Mouse (Mus musculus) hindbrain, embryonic 11.5 days (tissue): Measurements from ENCODE around the gene Rps10. TPM values are rescaled to one million over a fixed set of nuclear protein-coding genes. Genes with fewer than 3 reads are reported as not detected.

Source experiments
- ATAC-seq: fragments of 200-750 bp; cut with Nextera tagmentation; 2 replicates; pipeline ENCODE4 v1.8.0; 2017; ENCODE audit warnings: mild to moderate bottlenecking, moderate TSS enrichment, moderate library complexity; ENCODE audit not compliant: low FRiP score
- DNase-seq: peaks from one replicate; pipeline ENCODE4 v3.0.0-alpha.2; 2015; ENCODE audit warnings: low spot score
- H3K27ac ChIP-seq: fragments of 300-500 bp; sonication (generic); 2 replicates; pipeline ENCODE4 v1.5.1; 2014; ENCODE audit warnings: mild to moderate bottlenecking, low read depth, low read length
- H3K27me3 ChIP-seq: fragments of 300-500 bp; sonication (generic); 2 replicates; pipeline ENCODE4 v1.6.1; 2014; ENCODE audit warnings: mild to moderate bottlenecking, low read length, moderate library complexity, mixed read lengths; ENCODE audit not compliant: control insufficient read depth, insufficient read depth
- H3K36me3 ChIP-seq: fragments of 300-500 bp; sonication (generic); 2 replicates; pipeline ENCODE4 v1.6.1; 2014; ENCODE audit warnings: mild to moderate bottlenecking, low read length, moderate library complexity, mixed read lengths; ENCODE audit not compliant: control insufficient read depth, insufficient read depth
- H3K4me1 ChIP-seq: fragments of 300-500 bp; sonication (generic); replicated peaks from 2 replicates; pipeline ENCODE4 v1.6.1; 2014; ENCODE audit warnings: low read length, mixed read lengths; ENCODE audit not compliant: control insufficient read depth, insufficient read depth
- H3K4me2 ChIP-seq: fragments of 300-500 bp; sonication (generic); replicated peaks from 2 replicates; pipeline ENCODE4 v1.6.1; 2014; ENCODE audit warnings: mild to moderate bottlenecking, low read depth, low read length
- H3K4me3 ChIP-seq: fragments of 300-500 bp; sonication (generic); 2 replicates; pipeline ENCODE4 v1.5.1; 2014; ENCODE audit warnings: low read depth, low read length
- H3K9ac ChIP-seq: fragments of 300-500 bp; sonication (generic); 2 replicates; pipeline ENCODE4 v1.6.1; 2014; ENCODE audit warnings: low read depth, low read length
- H3K9me3 ChIP-seq: fragments of 300-500 bp; sonication (generic); 2 replicates; pipeline ENCODE4 v1.6.1; 2016; ENCODE audit warnings: low read length; ENCODE audit not compliant: control insufficient read depth
- WGBS: fragments of 180-500 bp; shearing (Covaris S2); extraction: QIAGEN DNeasy Blood & Tissue Kit; methylation state at CpG from one replicate; pipeline ENCODE4 v1.1.7; 2014; 5-methylcytosine and 5-hydroxymethylcytosine counted together
- polyA plus RNA-seq: library from polyadenylated mRNA; unstranded; fragments of >200 nt; fragmentation: Nextera tagmentation; extraction: Ambion mirVana; gene quantifications from 2 replicates; pipeline ENCODE4 v1.2.1, GENCODE M21; 2014

Gene Rps10
- polyA plus RNA-seq, 1 experiment from 2014 or later: 827 TPM

- 82% methylated on average over 6 of the region's 6 CpGs for WGBS
- ATAC-seq: no peak
These were observed 35.3 kb upstream of the Rps10 start for GRCm38 (mm10) chr17:27671720-27672119.

GRCm38 (mm10) chr17:27658767-27659166 is 22.3 kb upstream of the Rps10 start:
- WGBS: 79% methylated on average over 7 of the region's 7 CpGs
- Histone ChIP-seq H3K4me3 (no peak overlapping the region), H3K27me3 (peaks cover 12% of the 10 kb centered on the region), H3K36me3 (no peaks in the 10 kb centered on the region), H3K4me1 (peaks cover 4% of the 10 kb centered on the region; the same call in 1 of the 2 replicates), H3K9ac (no peak overlapping the region), H3K4me2 (no peak overlapping the region), H3K9me3 (no peaks in the 10 kb centered on the region), H3K27ac (no peak overlapping the region)
- ATAC-seq (no peak), DNase-seq (no peak)

More at GRCm38 (mm10) chr17:27671720-27672119, 35.3 kb upstream of the Rps10 start:
- Histone ChIP-seq H3K4me3 (no peak overlapping the region), H3K9me3 (no peaks in the 10 kb centered on the region), H3K4me1 (no peaks in the 10 kb centered on the region), H3K4me2 (no peak overlapping the region), H3K27ac (no peak overlapping the region), H3K36me3 (no peaks in the 10 kb centered on the region), H3K9ac (no peak overlapping the region), H3K27me3 (no peaks in the 10 kb centered on the region)
- DNase-seq: no peak

- Histone ChIP-seq H3K4me3 (no peak overlapping the region), H3K27ac (no peak overlapping the region), H3K36me3 (no peaks in the 10 kb centered on the region), H3K4me1 (peaks cover 4% of the 10 kb centered on the region; the same call in 1 of the 2 replicates), H3K9ac (no peak overlapping the region), H3K27me3 (peaks cover 12% of the 10 kb centered on the region), H3K4me2 (no peak overlapping the region), H3K9me3 (no peaks in the 10 kb centered on the region)
- 60% methylated on average over 8 of the region's 8 CpGs for WGBS
- DNase-seq (no peak), ATAC-seq (no peak)
These were observed 20.7 kb upstream of the Rps10 start for GRCm38 (mm10) chr17:27657123-27657522.

- Histone ChIP-seq H3K4me1 (peaks cover 4% of the 10 kb centered on the region; the same call in 1 of the 2 replicates), H3K4me3 (no peak overlapping the region), H3K4me2 (peak overlapping the region; percentile 87), H3K36me3 (no peaks in the 10 kb centered on the region), H3K27ac (no peak overlapping the region), H3K9me3 (no peaks in the 10 kb centered on the region), H3K9ac (no peak overlapping the region), H3K27me3 (peaks cover 12% of the 10 kb centered on the region)
- DNase-seq: no peak
- ATAC-seq: no peak
- WGBS: 14% methylated on average over 5 of the region's 5 CpGs
These were observed 19.9 kb upstream of the Rps10 start for GRCm38 (mm10) chr17:27656414-27656813.

GRCm38 (mm10) chr17:27656011-27656399 is 19.5 kb upstream of the Rps10 start:
- Histone ChIP-seq H3K9ac (peak overlapping the region; percentile 56; the same call in 1 of the 2 replicates), H3K4me1 (peaks cover 4% of the 10 kb centered on the region; the same call in 1 of the 2 replicates), H3K9me3 (no peaks in the 10 kb centered on the region), H3K4me2 (peak overlapping the region; percentile 87), H3K27me3 (peaks cover 12% of the 10 kb centered on the region), H3K4me3 (peak overlapping the region; percentile 45), H3K36me3 (no peaks in the 10 kb centered on the region), H3K27ac (no peak overlapping the region)
- DNase-seq (peak; percentile 45), ATAC-seq (no peak)
- 3% methylated on average over 14 of the region's 14 CpGs for WGBS

GRCm38 (mm10) chr17:27655089-27656010 is 18.9 kb upstream of the Rps10 start, which contains the start of gene Pacsin1:
Gene Pacsin1 (plus strand): TSS chr17:27655509.
- WGBS: 2% methylated on average over 49 of the region's 65 CpGs
- Histone ChIP-seq H3K27me3 (peaks cover 12% of the 10 kb centered on the region), H3K27ac (peak within 1 kb of the TSS; percentile 30; the same call in 1 of the 2 replicates), H3K9me3 (no peaks in the 10 kb centered on the region), H3K4me2 (peak within 1 kb of the TSS; percentile 87), H3K4me1 (peaks cover 4% of the 10 kb centered on the region; the same call in 1 of the 2 replicates), H3K36me3 (no peaks in the 10 kb centered on the region), H3K4me3 (peak within 1 kb of the TSS; percentile 45), H3K9ac (peak within 1 kb of the TSS; percentile 56; the same call in 1 of the 2 replicates)
- DNase-seq (peak; percentile 73), ATAC-seq (peak; percentile 78)

- Histone ChIP-seq H3K4me2 (no peak overlapping the region), H3K4me1 (peaks cover 4% of the 10 kb centered on the region; the same call in 1 of the 2 replicates), H3K36me3 (no peaks in the 10 kb centered on the region), H3K9ac (no peak overlapping the region), H3K4me3 (no peak overlapping the region), H3K27me3 (peaks cover 12% of the 10 kb centered on the region), H3K27ac (no peak overlapping the region), H3K9me3 (no peaks in the 10 kb centered on the region)
- DNase-seq (no peak), ATAC-seq (no peak)
- WGBS: 69% methylated on average over 10 of the region's 10 CpGs
These were observed 16.9 kb upstream of the Rps10 start for GRCm38 (mm10) chr17:27653253-27653959.

GRCm38 (mm10) chr17:27652046-27652790 is 15.7 kb upstream of the Rps10 start:
- WGBS: 86% methylated on average over 23 of the region's 23 CpGs
- H3K4me2 ChIP-seq: no peak overlapping the region
- H3K36me3 ChIP-seq: no peaks in the 10 kb centered on the region
- peaks cover 12% of the 10 kb centered on the region for H3K27me3 ChIP-seq
- H3K27ac ChIP-seq: no peak overlapping the region
- H3K4me3 ChIP-seq: no peak overlapping the region
- no peak overlapping the region for H3K9ac ChIP-seq
- DNase-seq (no peak), ATAC-seq (no peak)
- H3K9me3 ChIP-seq: no peaks in the 10 kb centered on the region
- H3K4me1 ChIP-seq: peaks cover 4% of the 10 kb centered on the region; the same call in 1 of the 2 replicates
